Mouse (Mus musculus) heart, embryonic 16.5 days (tissue): Measurements from ENCODE around the gene Arhgap28. TPM values are rescaled to one million over a fixed set of nuclear protein-coding genes. Genes with fewer than 3 reads are reported as not detected.

Source experiments
- ATAC-seq: fragments of 200-750 bp; cut with Nextera tagmentation; replicated peaks from 2 replicates; pipeline ENCODE4 v1.8.0; 2017; ENCODE audit warnings: moderate number of reproducible peaks; ENCODE audit not compliant: insufficient read depth, low FRiP score; ENCODE audit errors: extremely low read depth
- H3K27ac ChIP-seq: fragments of 300-500 bp; sonication (generic); 2 replicates; pipeline ENCODE4 v1.5.1; 2014; ENCODE audit warnings: mild to moderate bottlenecking, low read length, control low read depth, moderate library complexity
- H3K27me3 ChIP-seq: fragments of 300-500 bp; sonication (generic); 2 replicates; pipeline ENCODE4 v1.6.1; 2014; ENCODE audit warnings: low read length, mixed read lengths; ENCODE audit not compliant: control insufficient read depth, insufficient read depth
- H3K36me3 ChIP-seq: fragments of 300-500 bp; sonication (generic); 2 replicates; pipeline ENCODE4 v1.6.1; 2014; ENCODE audit not compliant: control insufficient read depth, insufficient read depth
- H3K4me1 ChIP-seq: fragments of 300-500 bp; sonication (generic); 2 replicates; pipeline ENCODE4 v1.6.1; 2014; ENCODE audit warnings: low read length, mixed read lengths; ENCODE audit not compliant: control insufficient read depth, insufficient read depth
- H3K4me2 ChIP-seq: fragments of 300-500 bp; sonication (generic); 2 replicates; pipeline ENCODE4 v1.6.1; 2014; ENCODE audit warnings: low read depth, mild to moderate bottlenecking, control low read depth, low read length
- H3K4me3 ChIP-seq: fragments of 300-500 bp; sonication (generic); 2 replicates; pipeline ENCODE4 v1.5.1; 2014; ENCODE audit warnings: mild to moderate bottlenecking, control low read depth, low read length
- H3K9ac ChIP-seq: fragments of 300-500 bp; sonication (generic); 2 replicates; pipeline ENCODE4 v1.6.1; 2014; ENCODE audit warnings: low read length, control low read depth
- H3K9me3 ChIP-seq: fragments of 300-500 bp; sonication (generic); replicated peaks from 2 replicates; pipeline ENCODE4 v1.6.1; 2016; ENCODE audit warnings: low read length; ENCODE audit not compliant: control insufficient read depth
- WGBS: fragments of 180-500 bp; shearing (Covaris S2); extraction: QIAGEN DNeasy Blood & Tissue Kit; methylation state at CpG from one replicate; pipeline ENCODE4 v1.1.7; 2014; 5-methylcytosine and 5-hydroxymethylcytosine counted together
- polyA plus RNA-seq: library from polyadenylated mRNA; unstranded; fragments of >200 nt; fragmentation: Nextera tagmentation; extraction: Ambion mirVana; gene quantifications from 2 replicates; pipeline ENCODE4 v1.2.1, GENCODE M21; 2015

Arhgap28 gene
- polyA plus RNA-seq, 1 experiment from 2014 or later = 10.5 TPM

DNA sequence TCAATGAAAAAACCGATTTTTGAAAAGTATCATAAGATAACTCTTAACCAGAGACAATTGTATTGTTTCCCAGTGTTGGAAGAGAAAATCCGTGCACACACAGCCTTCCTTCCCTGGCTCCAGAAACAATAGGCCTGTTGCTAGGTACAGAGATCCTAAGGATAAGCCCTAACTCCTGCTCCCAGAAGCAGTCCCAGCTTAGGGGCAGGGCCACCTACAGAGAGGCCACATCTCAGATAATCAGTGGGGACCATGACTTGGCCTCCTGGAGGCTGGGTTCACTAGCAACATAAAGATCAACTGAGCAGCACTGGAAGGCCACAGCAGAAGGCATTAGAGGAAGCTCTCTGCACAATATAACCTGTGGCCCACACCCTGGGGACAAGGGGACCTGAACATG lies 27.5 kb downstream of the Arhgap28 start:
- WGBS = 44% methylated on average over 2 of the region's 2 CpGs
- no peak overlapping the region for H3K4me2 ChIP-seq
- peaks cover 9% of the 10 kb centered on the region for H3K4me1 ChIP-seq
- no peak; the same call in 1 of the 2 replicates for ATAC-seq
- no peak overlapping the region for H3K9ac ChIP-seq
- no peaks in the 10 kb centered on the region for H3K36me3 ChIP-seq
- no peak overlapping the region for H3K27ac ChIP-seq
- H3K4me3 ChIP-seq = no peak overlapping the region
- no peaks in the 10 kb centered on the region for H3K27me3 ChIP-seq
- H3K9me3 ChIP-seq = no peaks in the 10 kb centered on the region

DNA sequence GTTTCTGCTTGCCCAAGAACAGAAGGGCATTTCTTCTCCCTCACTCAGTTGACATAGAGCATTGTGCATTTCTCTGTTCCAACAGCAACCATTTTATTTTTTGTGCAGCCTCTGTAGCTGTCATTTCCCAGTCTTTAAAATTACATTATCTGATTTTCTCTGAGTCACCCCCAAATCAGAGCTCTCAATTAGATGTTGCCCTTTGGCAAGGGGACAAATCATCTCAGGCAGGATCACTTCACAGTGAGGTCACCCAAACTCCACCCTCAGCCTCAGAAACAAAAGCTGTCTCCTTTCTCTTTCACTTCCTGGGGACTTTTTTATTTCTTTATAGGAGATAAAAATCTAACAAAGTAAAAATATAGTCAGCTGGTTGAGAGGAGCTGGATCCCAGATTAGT lies 27.9 kb downstream of the Arhgap28 start:
- Histone ChIP-seq H3K4me1 (peaks cover 9% of the 10 kb centered on the region), H3K9me3 (no peaks in the 10 kb centered on the region), H3K27ac (no peak overlapping the region), H3K27me3 (no peaks in the 10 kb centered on the region), H3K4me2 (no peak overlapping the region), H3K36me3 (no peaks in the 10 kb centered on the region), H3K9ac (no peak overlapping the region), H3K4me3 (no peak overlapping the region)
- no peak for ATAC-seq

DNA sequence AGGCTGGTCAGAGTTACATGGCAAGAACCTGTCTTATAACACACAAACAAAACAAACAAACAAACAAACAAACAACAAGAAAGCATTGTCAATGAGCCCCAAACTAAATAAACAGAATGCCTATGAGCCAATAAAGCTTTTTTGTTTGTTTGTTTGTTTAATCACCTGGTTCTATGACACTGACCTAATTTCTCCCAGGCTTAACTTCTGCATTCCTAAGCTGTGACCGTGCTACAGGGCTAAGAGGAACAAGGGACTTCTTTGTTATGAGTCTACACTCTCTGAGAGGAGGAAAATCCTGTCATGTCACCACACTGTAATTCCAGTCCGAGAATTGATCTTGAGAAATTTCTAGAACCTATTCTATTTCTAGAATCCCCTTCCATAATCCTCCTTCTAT lies 29.2 kb downstream of the Arhgap28 start:
- Histone ChIP-seq H3K27me3 (no peaks in the 10 kb centered on the region), H3K4me3 (no peak overlapping the region), H3K27ac (no peak overlapping the region), H3K4me2 (no peak overlapping the region), H3K9ac (no peak overlapping the region), H3K4me1 (peaks cover 3% of the 10 kb centered on the region; the same call in 1 of the 2 replicates), H3K9me3 (no peaks in the 10 kb centered on the region), H3K36me3 (no peaks in the 10 kb centered on the region)
- no peak for ATAC-seq
- 27% methylated on average over 2 of the region's 2 CpGs for WGBS

DNA sequence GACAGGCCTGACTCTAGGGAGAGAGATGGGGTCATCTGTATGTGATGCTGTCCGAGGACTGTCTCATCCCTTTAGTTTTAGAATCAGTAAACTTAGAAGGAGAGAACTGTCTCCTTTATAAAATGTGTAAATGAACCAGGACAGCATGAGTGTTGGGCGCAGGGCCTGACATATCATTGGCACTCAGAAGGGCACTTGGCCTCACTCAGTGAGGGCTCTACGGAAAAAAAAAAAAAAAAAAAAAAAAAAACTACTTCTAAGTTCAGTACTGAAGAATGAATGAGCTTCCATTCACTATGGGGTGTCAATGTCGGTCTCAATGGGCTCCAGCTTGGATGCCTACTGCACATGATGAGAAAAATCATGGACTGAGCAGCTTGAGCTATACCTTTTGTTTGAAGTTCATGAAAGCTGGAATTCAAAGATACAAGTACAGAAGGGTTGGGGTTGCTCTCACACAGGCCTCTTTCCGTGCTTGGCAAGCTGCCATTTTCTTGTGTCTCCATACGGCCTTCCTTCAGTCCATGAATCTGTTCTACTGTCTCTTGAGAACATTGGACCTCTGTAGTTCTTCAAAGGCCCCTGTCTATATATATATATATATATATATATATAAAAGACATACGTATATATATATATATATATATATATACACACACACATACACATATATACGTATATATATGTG lies 36.9 kb downstream of the Arhgap28 start:
- no peak overlapping the region for H3K4me2 ChIP-seq
- no peaks in the 10 kb centered on the region for H3K36me3 ChIP-seq
- H3K9ac ChIP-seq = no peak overlapping the region
- no peak overlapping the region for H3K27ac ChIP-seq
- 65% methylated on average over 8 of the region's 8 CpGs for WGBS
- no peak for ATAC-seq
- H3K27me3 ChIP-seq = no peaks in the 10 kb centered on the region
- H3K9me3 ChIP-seq = no peaks in the 10 kb centered on the region
- H3K4me1 ChIP-seq = no peaks in the 10 kb centered on the region
- H3K4me3 ChIP-seq = no peak overlapping the region

DNA sequence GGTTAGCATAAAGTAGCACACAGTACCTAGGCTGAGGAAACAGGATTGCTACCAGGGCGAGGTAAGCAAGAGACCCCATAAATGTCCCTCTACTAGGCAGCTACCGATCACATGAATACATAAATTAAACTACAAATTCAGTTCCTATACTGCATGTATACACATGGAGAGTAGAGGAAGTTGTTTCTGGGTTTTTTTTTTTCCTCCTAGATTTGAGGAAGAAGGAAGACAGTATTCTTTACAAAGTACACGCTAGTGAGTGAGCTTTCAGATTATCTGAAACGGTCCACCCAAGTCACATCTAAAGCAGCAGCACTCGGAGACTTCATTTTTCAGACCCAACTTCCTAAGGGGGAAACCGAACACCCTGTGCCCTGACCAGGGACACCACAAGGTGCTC lies 41.1 kb downstream of the Arhgap28 start:
- H3K9ac ChIP-seq = no peak overlapping the region
- WGBS = 81% methylated on average over 6 of the region's 6 CpGs
- no peak overlapping the region for H3K4me2 ChIP-seq
- no peaks in the 10 kb centered on the region for H3K27me3 ChIP-seq
- H3K27ac ChIP-seq = no peak overlapping the region
- no peaks in the 10 kb centered on the region for H3K36me3 ChIP-seq
- no peaks in the 10 kb centered on the region for H3K9me3 ChIP-seq
- H3K4me3 ChIP-seq = no peak overlapping the region
- no peak for ATAC-seq
- H3K4me1 ChIP-seq = no peaks in the 10 kb centered on the region

DNA sequence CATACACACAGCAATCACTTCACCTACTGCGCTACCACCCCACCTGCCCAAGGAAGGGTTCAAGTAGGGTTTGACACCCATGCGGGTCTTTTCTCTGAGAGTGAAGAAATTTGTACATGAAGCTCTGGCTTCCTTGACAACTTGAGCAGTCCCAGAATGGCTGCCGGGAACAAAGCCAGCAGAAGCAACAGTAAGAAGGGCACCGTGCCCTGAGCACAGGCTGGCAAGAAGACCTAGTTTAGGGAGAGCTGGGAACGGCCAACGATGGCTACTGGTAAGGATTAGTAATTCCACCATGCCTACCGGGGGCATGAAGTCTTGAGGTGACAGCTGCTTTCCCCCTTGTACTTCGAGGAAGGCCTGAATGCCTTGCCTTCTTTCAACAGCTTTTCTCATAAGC lies 41.9 kb downstream of the Arhgap28 start:
- WGBS = 82% methylated on average over 8 of the region's 8 CpGs
- ATAC-seq = no peak
- Histone ChIP-seq H3K4me1 (no peaks in the 10 kb centered on the region), H3K9me3 (no peaks in the 10 kb centered on the region), H3K9ac (no peak overlapping the region), H3K4me2 (no peak overlapping the region), H3K36me3 (no peaks in the 10 kb centered on the region), H3K27me3 (no peaks in the 10 kb centered on the region), H3K4me3 (no peak overlapping the region), H3K27ac (no peak overlapping the region)

GRCm38 (mm10) chr17:67958909-67959308 lies 45.0 kb downstream of the Arhgap28 start:
- H3K4me2 ChIP-seq = no peak overlapping the region
- no peaks in the 10 kb centered on the region for H3K27me3 ChIP-seq
- no peak overlapping the region for H3K4me3 ChIP-seq
- WGBS = 80% methylated on average over 7 of the region's 7 CpGs
- peaks cover 6% of the 10 kb centered on the region for H3K4me1 ChIP-seq
- H3K9me3 ChIP-seq = no peaks in the 10 kb centered on the region
- no peak overlapping the region for H3K27ac ChIP-seq
- no peaks in the 10 kb centered on the region for H3K36me3 ChIP-seq
- ATAC-seq = no peak
- H3K9ac ChIP-seq = no peak overlapping the region

DNA sequence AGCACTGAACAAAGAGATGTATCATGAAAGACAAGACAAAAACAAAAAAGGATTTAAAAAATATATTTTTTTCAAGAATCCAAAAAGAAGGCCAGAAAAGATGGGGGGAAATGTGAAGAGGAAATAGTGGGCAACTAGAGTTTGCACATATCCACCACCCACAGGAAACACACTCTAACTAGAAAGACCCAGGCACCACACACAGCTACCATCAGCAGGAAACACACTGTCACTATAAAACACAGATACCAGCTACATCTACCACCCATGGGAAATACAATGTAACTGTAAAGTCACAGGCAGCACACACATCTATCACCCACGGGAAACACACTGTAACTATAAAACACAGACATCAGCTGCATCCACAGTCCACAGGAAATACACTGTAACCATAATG lies 46.3 kb downstream of the Arhgap28 start:
- H3K27ac ChIP-seq = no peak overlapping the region
- no peak overlapping the region for H3K9ac ChIP-seq
- H3K9me3 ChIP-seq = no peaks in the 10 kb centered on the region
- H3K36me3 ChIP-seq = no peaks in the 10 kb centered on the region
- no peak overlapping the region for H3K4me3 ChIP-seq
- no peak for ATAC-seq
- 45% methylated on average over 1 of the region's 1 CpGs for WGBS
- H3K4me2 ChIP-seq = no peak overlapping the region
- no peaks in the 10 kb centered on the region for H3K27me3 ChIP-seq
- peaks cover 12% of the 10 kb centered on the region for H3K4me1 ChIP-seq

GRCm38 (mm10) chr17:67955876-67956690 lies 47.8 kb downstream of the Arhgap28 start:
- WGBS = 47% methylated on average over 10 of the region's 10 CpGs
- H3K4me1 ChIP-seq = peaks cover 12% of the 10 kb centered on the region

More at GRCm38 (mm10) chr17:67955876-67956690, 47.8 kb downstream of the Arhgap28 start:
- Histone ChIP-seq H3K9me3 (no peaks in the 10 kb centered on the region), H3K4me2 (no peak overlapping the region), H3K4me3 (no peak overlapping the region), H3K27me3 (no peaks in the 10 kb centered on the region), H3K9ac (no peak overlapping the region), H3K27ac (no peak overlapping the region), H3K36me3 (no peaks in the 10 kb centered on the region)
- no peak for ATAC-seq
